Mouse (Mus musculus): ENCODE results near the gene 1110032A03Rik. TPM values are rescaled to one million over a fixed set of nuclear protein-coding genes. Genes with fewer than 3 reads are reported as not detected.
A peak's percentile ranks its signal among the peaks of the same experiment; 100 is the strongest.

Gene 1110032A03Rik
- polyA plus RNA-seq, 1 experiment, result 4.8 TPM

DNA sequence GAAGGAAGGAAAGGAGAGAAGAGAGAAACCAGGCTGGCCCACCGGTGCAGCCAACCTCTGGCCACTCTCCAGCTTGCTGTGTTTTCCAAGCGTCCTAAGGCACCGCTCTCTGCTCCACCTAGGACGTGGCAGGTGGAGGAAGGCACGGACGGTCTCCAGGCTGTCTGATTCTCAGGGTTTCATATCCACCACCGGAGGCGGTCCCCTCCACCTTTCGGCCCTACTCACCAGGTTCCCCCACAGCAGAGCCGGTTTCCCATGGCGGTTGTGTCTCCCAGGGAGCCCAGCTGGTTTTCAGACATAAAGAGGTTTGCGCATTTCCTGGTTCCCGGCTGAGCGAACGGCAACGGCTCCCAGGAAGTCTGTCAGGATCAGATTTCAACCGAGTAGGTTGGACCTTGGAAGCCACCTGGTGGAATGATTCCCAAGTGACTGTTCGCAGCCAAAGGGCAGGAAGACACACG lies 29.1 kb downstream of the 1110032A03Rik start, which contains the start of gene 2310030G06Rik:
Gene 2310030G06Rik, minus strand, starts transcription at position 323 of the 464 bp plus-strand sequence.
- H3ac ChIP-seq (ENCODE audit: control insufficient read depth, insufficient read length, low read depth), result peak within 1 kb of the TSS; percentile 44
- H3K4me3 ChIP-seq (ENCODE audit: insufficient read depth, poor library complexity, severe bottlenecking), result no peak within 1 kb of the TSS
- H3K79me3 ChIP-seq (ENCODE audit: low read depth), result no peaks in the 10 kb centered on the region
- no peaks in the 10 kb centered on the region for H3K36me3 ChIP-seq (ENCODE audit: control insufficient read depth, insufficient read depth)
- no peaks in the 10 kb centered on the region for H3K27me3 ChIP-seq (ENCODE audit: control insufficient read depth, insufficient read depth, insufficient read length)
- H3K79me2 ChIP-seq (ENCODE audit: control insufficient read depth, insufficient read depth), result no peaks in the 10 kb centered on the region
- TF ChIP-seq FOSL1 (IDR thresholded peaks at IDR 0.05; ENCODE audit: insufficient read depth, low read length, poor library complexity, severe bottlenecking) (no peak), MYOG (IDR thresholded peaks at IDR 0.05; ENCODE audit: control insufficient read depth, extremely low read depth, insufficient read length) (no peak), CEBPB (IDR thresholded peaks at IDR 0.05; ENCODE audit: low read depth) (no peak), CTCF (IDR thresholded peaks at IDR 0.05; ENCODE audit: control insufficient read depth, insufficient read depth, insufficient read length) (no peak), MYOD1 (IDR thresholded peaks at IDR 0.05; ENCODE audit: control insufficient read depth, insufficient read length, low read depth) (no peak), MAX (IDR thresholded peaks at IDR 0.05) (no peak)

DNA sequence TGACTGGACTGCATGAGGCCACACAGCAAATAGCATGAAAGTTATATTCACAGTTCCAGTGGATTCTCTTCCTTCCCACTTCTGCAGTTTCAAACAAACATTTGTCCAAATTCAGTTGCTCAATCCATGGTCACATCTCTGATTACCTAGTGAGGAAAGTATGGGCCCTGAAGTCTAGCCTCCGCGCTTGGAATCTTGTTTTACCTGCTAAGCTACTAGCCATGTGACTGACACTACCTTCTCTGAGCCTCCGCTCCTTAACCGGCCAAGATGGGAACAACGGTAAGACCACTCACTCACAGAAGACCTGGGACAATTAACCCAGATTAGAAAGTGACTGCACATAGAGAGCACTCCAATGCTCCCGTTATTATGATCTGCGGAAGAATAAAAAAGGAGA lies 29.5 kb downstream of the 1110032A03Rik start:
- H3K79me2 ChIP-seq (ENCODE audit: control insufficient read depth, insufficient read depth), result no peaks in the 10 kb centered on the region
- no peak for TF ChIP-seq MYOD1 (IDR thresholded peaks at IDR 0.05; ENCODE audit: control insufficient read depth, insufficient read length, low read depth)
- no peak for TF ChIP-seq MAX (IDR thresholded peaks at IDR 0.05)
- TF ChIP-seq FOSL1 (IDR thresholded peaks at IDR 0.05; ENCODE audit: insufficient read depth, low read length, poor library complexity, severe bottlenecking), result no peak
- no peak for TF ChIP-seq MYOG (IDR thresholded peaks at IDR 0.05; ENCODE audit: control insufficient read depth, extremely low read depth, insufficient read length)
- no peak for TF ChIP-seq CTCF (IDR thresholded peaks at IDR 0.05; ENCODE audit: control insufficient read depth, insufficient read depth, insufficient read length)
- TF ChIP-seq CEBPB (IDR thresholded peaks at IDR 0.05; ENCODE audit: low read depth), result no peak
- no peak for TF ChIP-seq USF1 (IDR thresholded peaks at IDR 0.05; ENCODE audit: low read depth)

DNA sequence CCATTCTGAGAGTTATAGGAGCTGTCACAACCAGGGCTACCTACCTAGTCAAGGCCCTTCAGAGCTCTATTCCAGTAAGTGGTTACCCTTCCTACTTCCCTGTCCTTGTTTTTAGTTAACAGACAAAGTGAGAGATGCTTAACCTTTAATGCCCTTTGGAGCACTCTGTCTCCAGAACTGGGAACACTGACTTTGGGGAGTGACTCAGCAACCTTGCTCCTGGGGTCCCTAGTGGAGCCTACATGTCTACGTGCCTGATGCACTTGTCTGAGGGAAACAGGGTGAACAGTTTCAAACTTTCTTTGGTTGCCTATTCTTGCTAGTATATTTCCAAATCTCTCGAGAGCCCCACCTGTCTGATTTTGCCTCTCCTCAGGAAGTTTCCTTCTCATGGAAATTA lies 32.6 kb downstream of the 1110032A03Rik start:
- H3K4me3 ChIP-seq (ENCODE audit: insufficient read depth, poor library complexity, severe bottlenecking), result no peak overlapping the region
- no peaks in the 10 kb centered on the region for H3K79me2 ChIP-seq (ENCODE audit: control insufficient read depth, insufficient read depth)
- H3ac ChIP-seq (ENCODE audit: control insufficient read depth, insufficient read length, low read depth), result no peak overlapping the region
- no peaks in the 10 kb centered on the region for H3K27me3 ChIP-seq (ENCODE audit: control insufficient read depth, insufficient read depth, insufficient read length)
- TF ChIP-seq FOSL1 (IDR thresholded peaks at IDR 0.05; ENCODE audit: insufficient read depth, low read length, poor library complexity, severe bottlenecking) (no peak), MAX (IDR thresholded peaks at IDR 0.05) (no peak), MYOG (IDR thresholded peaks at IDR 0.05; ENCODE audit: control insufficient read depth, extremely low read depth, insufficient read length) (no peak), CEBPB (IDR thresholded peaks at IDR 0.05; ENCODE audit: low read depth) (no peak), MYOD1 (IDR thresholded peaks at IDR 0.05; ENCODE audit: control insufficient read depth, insufficient read length, low read depth) (no peak), USF1 (IDR thresholded peaks at IDR 0.05; ENCODE audit: low read depth) (no peak), CTCF (IDR thresholded peaks at IDR 0.05; ENCODE audit: control insufficient read depth, insufficient read depth, insufficient read length) (no peak)
- H3K79me3 ChIP-seq (ENCODE audit: low read depth), result no peaks in the 10 kb centered on the region
- no peaks in the 10 kb centered on the region for H3K36me3 ChIP-seq (ENCODE audit: control insufficient read depth, insufficient read depth)

More for the DNA sequence above, 29.5 kb downstream of the 1110032A03Rik start:
- no peaks in the 10 kb centered on the region for H3K79me3 ChIP-seq (ENCODE audit: low read depth)
- no peak overlapping the region for H3K4me3 ChIP-seq (ENCODE audit: insufficient read depth, poor library complexity, severe bottlenecking)
- H3ac ChIP-seq (ENCODE audit: control insufficient read depth, insufficient read length, low read depth), result no peak overlapping the region
- no peaks in the 10 kb centered on the region for H3K27me3 ChIP-seq (ENCODE audit: control insufficient read depth, insufficient read depth, insufficient read length)
- H3K36me3 ChIP-seq (ENCODE audit: control insufficient read depth, insufficient read depth), result no peaks in the 10 kb centered on the region

- no peak overlapping the region for H3ac ChIP-seq (ENCODE audit: control insufficient read depth, insufficient read length, low read depth)
- no peaks in the 10 kb centered on the region for H3K27me3 ChIP-seq (ENCODE audit: control insufficient read depth, insufficient read depth, insufficient read length)
- H3K79me3 ChIP-seq (ENCODE audit: low read depth), result no peaks in the 10 kb centered on the region
- no peaks in the 10 kb centered on the region for H3K79me2 ChIP-seq (ENCODE audit: control insufficient read depth, insufficient read depth)
- no peak overlapping the region for H3K4me3 ChIP-seq (ENCODE audit: insufficient read depth, poor library complexity, severe bottlenecking)
- H3K36me3 ChIP-seq (ENCODE audit: control insufficient read depth, insufficient read depth), result no peaks in the 10 kb centered on the region
- TF ChIP-seq MYOD1 (IDR thresholded peaks at IDR 0.05; ENCODE audit: control insufficient read depth, insufficient read length, low read depth), result no peak
- no peak for TF ChIP-seq USF1 (IDR thresholded peaks at IDR 0.05; ENCODE audit: low read depth)
- no peak for TF ChIP-seq FOSL1 (IDR thresholded peaks at IDR 0.05; ENCODE audit: insufficient read depth, low read length, poor library complexity, severe bottlenecking)
- no peak for TF ChIP-seq MYOG (IDR thresholded peaks at IDR 0.05; ENCODE audit: control insufficient read depth, extremely low read depth, insufficient read length)
- TF ChIP-seq CEBPB (IDR thresholded peaks at IDR 0.05; ENCODE audit: low read depth), result no peak
- TF ChIP-seq MAX (IDR thresholded peaks at IDR 0.05), result no peak
- TF ChIP-seq CTCF (IDR thresholded peaks at IDR 0.05; ENCODE audit: control insufficient read depth, insufficient read depth, insufficient read length), result no peak
Measured at GRCm38 (mm10) chr9:50742261-50742660, 33.1 kb downstream of the 1110032A03Rik start.

DNA sequence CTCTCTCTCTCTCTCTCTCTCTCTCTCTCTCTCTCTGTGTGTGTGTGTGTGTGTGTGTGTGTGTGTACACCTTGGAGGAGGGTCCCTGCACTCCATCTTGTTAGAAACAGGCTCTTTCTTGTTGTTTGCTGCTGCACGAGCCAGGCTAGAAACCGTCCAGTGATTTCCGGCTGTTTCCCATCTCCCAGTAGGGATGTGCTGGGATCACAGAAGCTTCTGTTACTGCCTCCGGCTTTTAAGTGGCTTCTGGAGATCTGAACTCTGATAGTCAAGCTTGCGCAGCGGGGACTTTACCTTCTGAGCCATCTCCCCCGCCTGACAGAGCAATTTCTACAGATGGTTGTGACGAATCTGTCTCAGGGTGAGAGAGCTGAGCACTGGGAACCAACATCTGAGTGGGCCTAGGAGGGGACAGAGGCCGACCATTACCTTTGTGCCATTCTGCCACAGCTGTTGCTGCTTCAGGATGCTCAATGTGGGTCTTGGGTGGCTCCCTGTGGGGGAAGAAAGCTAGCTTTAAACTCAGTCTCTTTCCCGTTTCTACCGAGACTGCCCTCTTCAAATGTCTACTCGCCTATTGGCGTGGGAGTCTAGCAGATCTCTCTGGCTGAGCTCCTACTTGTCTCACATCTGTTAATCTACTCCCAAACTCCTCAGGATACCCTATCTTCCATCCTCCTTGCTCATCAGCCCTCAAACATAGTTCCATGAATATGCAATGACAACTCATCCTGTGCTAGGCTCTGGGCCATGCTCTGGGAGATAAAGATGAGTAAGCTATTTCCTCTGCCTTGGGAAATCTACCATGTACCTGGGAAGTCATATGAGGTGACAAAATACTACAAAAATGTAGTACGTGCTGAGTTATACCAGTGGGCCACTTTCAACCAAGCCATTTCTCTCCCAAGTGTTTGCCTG lies 34.2 kb downstream of the 1110032A03Rik start:
- no peaks in the 10 kb centered on the region for H3K79me2 ChIP-seq (ENCODE audit: control insufficient read depth, insufficient read depth)
- no peak overlapping the region for H3K4me3 ChIP-seq (ENCODE audit: insufficient read depth, poor library complexity, severe bottlenecking)
- no peak overlapping the region for H3ac ChIP-seq (ENCODE audit: control insufficient read depth, insufficient read length, low read depth)
- H3K79me3 ChIP-seq (ENCODE audit: low read depth), result no peaks in the 10 kb centered on the region
- H3K36me3 ChIP-seq (ENCODE audit: control insufficient read depth, insufficient read depth), result no peaks in the 10 kb centered on the region
- H3K27me3 ChIP-seq (ENCODE audit: control insufficient read depth, insufficient read depth, insufficient read length), result no peaks in the 10 kb centered on the region
- TF ChIP-seq MYOG (IDR thresholded peaks at IDR 0.05; ENCODE audit: control insufficient read depth, extremely low read depth, insufficient read length) (no peak), MAX (IDR thresholded peaks at IDR 0.05) (no peak), CTCF (IDR thresholded peaks at IDR 0.05; ENCODE audit: control insufficient read depth, insufficient read depth, insufficient read length) (no peak), CEBPB (IDR thresholded peaks at IDR 0.05; ENCODE audit: low read depth) (no peak), FOSL1 (IDR thresholded peaks at IDR 0.05; ENCODE audit: insufficient read depth, low read length, poor library complexity, severe bottlenecking) (no peak), USF1 (IDR thresholded peaks at IDR 0.05; ENCODE audit: low read depth) (no peak), MYOD1 (IDR thresholded peaks at IDR 0.05; ENCODE audit: control insufficient read depth, insufficient read length, low read depth) (no peak)
